Mouse (Mus musculus): ENCODE measurements around the gene Cyp26c1. TPM values are rescaled to one million over a fixed set of nuclear protein-coding genes. Genes with fewer than 3 reads are reported as not detected.

The Cyp26c1 gene
- total RNA-seq, 1 experiment from 2014 or later = not detected

DNA sequence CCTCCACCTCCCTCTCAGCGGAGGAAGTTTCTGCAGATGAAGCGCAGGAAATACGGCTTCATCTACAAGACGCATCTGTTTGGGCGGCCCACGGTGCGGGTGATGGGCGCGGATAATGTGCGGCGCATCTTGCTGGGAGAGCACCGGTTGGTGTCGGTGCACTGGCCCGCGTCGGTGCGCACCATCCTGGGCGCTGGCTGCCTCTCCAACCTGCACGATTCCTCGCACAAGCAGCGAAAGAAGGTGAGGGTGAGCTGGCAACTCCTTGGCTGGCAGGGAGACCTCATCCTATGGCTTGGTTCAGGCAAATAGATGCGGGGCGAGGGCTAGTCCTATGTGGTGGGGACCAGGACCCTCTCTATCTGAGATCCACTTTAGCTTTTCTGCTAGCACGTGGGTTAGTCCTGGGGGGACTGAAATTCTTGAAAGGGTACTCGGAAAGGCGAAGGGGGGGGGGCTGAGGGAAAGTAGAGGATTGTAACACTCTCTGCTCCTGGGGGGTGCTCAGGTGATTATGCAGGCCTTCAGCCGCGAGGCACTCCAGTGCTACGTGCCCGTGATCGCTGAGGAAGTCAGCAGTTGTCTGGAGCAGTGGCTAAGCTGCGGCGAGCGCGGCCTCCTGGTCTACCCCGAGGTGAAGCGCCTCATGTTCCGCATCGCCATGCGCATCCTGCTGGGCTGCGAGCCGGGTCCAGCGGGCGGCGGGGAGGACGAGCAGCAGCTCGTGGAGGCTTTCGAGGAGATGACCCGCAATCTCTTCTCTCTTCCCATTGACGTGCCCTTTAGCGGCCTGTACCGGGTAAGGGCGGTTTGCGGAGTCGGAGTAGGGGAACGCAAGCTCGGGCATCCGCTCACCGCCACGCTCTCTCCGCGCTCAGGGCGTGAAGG lies 13.1 kb downstream of the Cyp26c1 start:
- ATAC-seq (replicated peaks; ENCODE audit: low read depth, poor library complexity, severe bottlenecking) = 0 out of 2 replicates have a peak, but pooled peaks have one; percentile 30

GRCm38 (mm10) chr19:37699711-37700110 lies 14.3 kb downstream of the Cyp26c1 start:
- ATAC-seq (replicated peaks; ENCODE audit: low read depth, poor library complexity, severe bottlenecking) = no peak

DNA sequence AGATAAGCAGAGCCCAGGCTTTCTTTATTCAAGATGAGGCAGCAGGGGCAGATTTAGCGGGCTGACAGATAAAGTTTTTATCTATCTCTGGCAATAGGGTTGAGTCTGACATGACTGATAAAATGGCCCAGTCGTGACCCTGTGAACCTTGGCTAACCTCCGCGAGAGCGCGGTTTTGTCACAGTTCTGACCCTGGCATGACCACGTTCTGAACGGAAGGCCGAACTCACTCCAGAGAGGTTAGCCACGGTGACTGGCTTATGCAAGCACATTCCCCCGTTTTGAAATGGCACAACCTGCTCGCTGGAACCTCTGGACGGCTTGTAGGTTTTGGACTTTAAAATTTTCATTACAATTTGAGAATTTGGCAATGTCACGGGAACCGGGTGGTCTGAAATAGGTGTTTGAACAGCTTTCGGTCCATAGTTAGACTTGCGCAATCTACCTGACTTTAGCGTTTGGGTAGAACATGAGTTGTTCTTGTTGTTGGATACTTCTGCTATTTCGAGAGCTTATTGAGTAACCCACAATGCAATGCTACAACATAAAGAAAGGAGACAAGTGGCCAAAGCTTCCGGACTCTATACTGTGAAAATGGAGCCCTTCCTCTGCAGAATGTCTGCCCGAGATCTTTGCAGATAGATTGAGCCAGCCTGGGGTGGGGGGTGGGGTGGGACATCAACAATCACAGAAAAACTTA lies 17.1 kb downstream of the Cyp26c1 start:
- ATAC-seq (replicated peaks; ENCODE audit: low read depth, poor library complexity, severe bottlenecking) = no peak; the same call in 1 of the 2 replicates

- ATAC-seq (replicated peaks; ENCODE audit: low read depth, poor library complexity, severe bottlenecking) = peak; percentile 77
Observed at GRCm38 (mm10) chr19:37703902-37704509, 18.6 kb downstream of the Cyp26c1 start.

- ATAC-seq (replicated peaks; ENCODE audit: low read depth, poor library complexity, severe bottlenecking) = no peak
Observed at GRCm38 (mm10) chr19:37705722-37706121, 20.3 kb downstream of the Cyp26c1 start.

DNA sequence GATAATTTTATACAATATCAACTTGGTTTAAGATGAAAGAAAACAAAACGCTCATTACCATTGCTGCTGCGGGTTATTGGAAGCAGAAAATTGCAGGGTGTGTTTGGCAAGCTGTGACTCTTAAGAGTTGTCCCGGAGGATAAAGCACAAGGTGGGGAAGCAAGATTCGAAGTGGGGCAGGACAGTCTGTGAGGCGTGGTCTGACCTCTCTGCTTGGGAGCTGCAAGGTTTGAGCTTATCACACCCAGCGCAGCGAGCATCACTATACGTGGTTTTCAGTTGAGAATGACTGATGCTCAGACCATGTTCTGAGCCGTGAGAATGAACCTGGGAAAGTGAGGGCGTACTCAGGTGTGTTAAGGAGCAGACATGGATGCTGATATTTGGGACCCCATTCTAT lies 29.3 kb downstream of the Cyp26c1 start:
- no peak for ATAC-seq (replicated peaks; ENCODE audit: low read depth, poor library complexity, severe bottlenecking)

GRCm38 (mm10) chr19:37715980-37716379 lies 30.6 kb downstream of the Cyp26c1 start:
- ATAC-seq (replicated peaks; ENCODE audit: low read depth, poor library complexity, severe bottlenecking) = no peak

DNA sequence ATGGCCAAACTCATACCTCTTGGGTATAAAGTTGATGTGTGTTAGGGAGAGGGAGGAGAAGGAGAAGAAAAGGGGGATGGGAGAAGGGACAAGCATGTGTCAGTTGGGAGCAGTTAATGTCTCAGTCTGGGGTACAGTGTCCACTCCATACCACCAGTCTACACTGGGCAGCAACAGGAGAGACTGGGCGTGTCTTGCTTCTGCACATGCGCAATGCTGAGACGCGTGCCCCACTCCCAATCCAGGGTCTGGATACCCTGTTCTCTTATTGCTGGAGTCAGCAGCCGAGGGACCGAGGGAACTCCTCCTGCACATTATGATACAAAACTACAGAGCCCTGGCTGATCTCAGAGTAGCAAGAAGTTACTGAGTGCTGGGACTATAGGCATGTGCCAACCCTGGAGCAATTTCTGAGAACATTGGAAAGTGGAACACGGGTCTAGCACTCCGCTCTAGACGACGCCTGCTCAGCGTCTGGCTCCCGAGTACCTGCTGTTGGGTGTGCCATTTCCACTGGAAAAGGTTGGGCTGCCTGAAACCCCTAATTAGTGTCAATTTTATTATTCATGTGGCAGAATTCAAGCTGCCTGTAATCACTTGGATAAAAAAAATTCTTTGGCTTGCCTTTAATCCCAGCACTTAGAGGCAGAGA lies 31.3 kb downstream of the Cyp26c1 start:
- ATAC-seq (replicated peaks; ENCODE audit: low read depth, poor library complexity, severe bottlenecking) = no peak

DNA sequence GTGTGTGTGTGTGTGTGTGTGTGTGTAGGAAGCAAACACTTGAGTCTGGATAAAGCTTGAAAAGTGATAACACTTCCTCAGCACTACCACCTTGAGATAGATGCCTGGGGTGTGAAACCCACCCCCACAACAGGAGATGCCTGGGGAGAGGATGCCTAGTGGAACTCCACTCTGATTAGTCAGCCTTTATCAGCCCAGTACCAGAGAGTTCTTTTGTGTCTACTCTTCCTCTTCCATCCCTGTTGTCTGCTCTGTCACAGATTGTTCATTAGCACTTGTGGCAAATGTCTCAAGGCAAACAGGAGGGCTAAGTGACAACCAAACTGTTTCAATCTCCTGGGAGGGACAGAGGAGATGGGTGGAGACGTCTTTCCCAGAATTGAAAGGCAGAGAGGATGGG lies 33.8 kb downstream of the Cyp26c1 start:
- no peak for ATAC-seq (replicated peaks; ENCODE audit: low read depth, poor library complexity, severe bottlenecking)

DNA sequence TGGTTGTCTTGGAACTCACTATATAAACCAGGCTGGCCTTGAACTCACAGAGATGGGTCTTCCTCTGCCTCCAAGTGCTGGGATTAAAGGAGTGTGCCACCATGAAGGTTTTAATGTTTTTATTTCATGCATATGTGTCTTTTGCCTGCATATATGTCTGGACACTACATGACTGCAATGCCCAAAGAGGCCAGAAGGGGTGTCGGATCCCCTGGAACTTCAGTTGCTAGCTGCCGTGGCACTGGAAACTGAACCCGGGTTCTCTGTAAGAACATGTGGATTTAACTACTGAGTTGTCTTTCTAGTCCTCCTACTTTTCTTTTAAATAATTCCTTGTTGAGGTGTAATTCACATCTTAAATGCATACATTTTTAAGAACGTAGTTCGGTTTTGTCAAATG lies 39.2 kb downstream of the Cyp26c1 start:
- ATAC-seq (replicated peaks; ENCODE audit: low read depth, poor library complexity, severe bottlenecking) = no peak

DNA sequence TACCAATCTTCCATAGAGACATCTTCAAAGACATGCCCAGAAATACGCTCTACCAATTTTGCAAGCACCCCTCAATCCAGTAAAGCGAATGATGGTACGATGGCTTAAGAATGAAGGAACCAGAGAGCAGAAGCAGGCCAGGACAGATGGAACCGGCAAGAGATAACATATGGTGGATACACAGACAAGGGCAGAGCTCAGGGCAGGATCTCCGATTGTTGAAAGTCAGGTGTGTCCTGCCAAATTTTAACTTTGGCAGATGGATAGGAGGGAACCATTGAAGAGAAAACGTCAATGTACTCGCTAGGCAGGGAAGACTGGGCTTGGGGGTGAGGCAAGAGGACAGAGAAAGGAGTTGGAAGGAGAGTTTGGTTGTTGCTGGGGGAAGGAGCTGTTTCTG lies 41.2 kb downstream of the Cyp26c1 start:
- ATAC-seq (replicated peaks; ENCODE audit: low read depth, poor library complexity, severe bottlenecking) = no peak

- no peak for ATAC-seq (replicated peaks; ENCODE audit: low read depth, poor library complexity, severe bottlenecking)
Observed at GRCm38 (mm10) chr19:37727366-37727765, 42.0 kb downstream of the Cyp26c1 start.

GRCm38 (mm10) chr19:37735426-37735825 lies 50.0 kb downstream of the Cyp26c1 start:
- no peak for ATAC-seq (replicated peaks; ENCODE audit: low read depth, poor library complexity, severe bottlenecking)

DNA sequence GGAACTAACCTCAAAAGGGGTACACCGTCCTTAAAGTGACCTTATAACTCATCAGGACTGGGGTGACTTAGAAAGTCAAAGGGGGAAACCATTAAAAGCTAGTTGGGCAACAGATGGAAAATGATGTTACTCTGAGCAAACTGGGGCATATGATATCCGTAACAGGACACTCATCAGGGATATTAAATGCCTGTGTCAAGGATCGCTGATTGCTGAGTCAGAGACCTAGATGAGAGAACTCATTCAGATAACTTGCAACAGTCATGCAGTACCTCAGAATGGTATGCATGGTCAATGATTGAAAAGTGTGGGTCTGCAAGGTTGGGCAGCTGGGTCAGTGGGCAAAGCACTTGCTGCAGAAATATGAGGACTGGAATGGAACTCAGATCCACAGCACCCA lies 53.2 kb downstream of the Cyp26c1 start:
- no peak for ATAC-seq (replicated peaks; ENCODE audit: low read depth, poor library complexity, severe bottlenecking)

GRCm38 (mm10) chr19:37740043-37740442 lies 54.7 kb downstream of the Cyp26c1 start:
- peak; percentile 42; the same call in 1 of the 2 replicates for ATAC-seq (replicated peaks; ENCODE audit: low read depth, poor library complexity, severe bottlenecking)

Other genes starting within 250 kb of the Cyp26c1 start
- 108 and 109 TPM in 2 replicates for gene Exoc6, start 135.2 kb upstream of the Cyp26c1 start, total RNA-seq (2017)
- gene Cyp26a1, start 12.2 kb downstream of the Cyp26c1 start, total RNA-seq (2017) = not detected in 2 replicates

Measured in common myeloid progenitor, adult 5-6 weeks (primary cell).